Mouse (Mus musculus) R1 (cell line): ENCODE measurements around the gene 2300009A05Rik.

ENCODE experiments used
- DNase-seq: peaks from one replicate; pipeline ENCODE4 v3.0.0-alpha.2; 2018; ENCODE audit warnings: low read depth, low spot score

2300009A05Rik gene

DNA sequence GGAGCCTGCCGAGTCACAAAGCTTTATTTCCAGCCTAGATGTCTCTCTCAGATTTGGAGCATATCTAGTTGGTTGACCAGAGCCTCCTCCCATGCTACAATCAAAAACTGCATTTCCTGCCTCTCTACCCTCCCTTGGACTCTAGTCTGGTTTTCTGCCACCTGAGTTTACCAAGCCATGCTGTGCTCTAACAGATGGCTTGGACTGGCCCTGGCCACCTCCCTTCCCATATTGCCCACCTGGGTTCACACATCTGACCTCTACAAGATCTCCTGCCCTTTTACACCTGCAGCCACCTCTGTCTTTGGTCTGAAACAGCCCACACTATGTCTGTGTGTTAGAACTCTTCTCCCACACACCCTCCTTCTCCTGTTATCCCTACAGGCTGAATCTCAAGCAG lies 50.9 kb downstream of the 2300009A05Rik start:
- no peak for DNase-seq

DNA sequence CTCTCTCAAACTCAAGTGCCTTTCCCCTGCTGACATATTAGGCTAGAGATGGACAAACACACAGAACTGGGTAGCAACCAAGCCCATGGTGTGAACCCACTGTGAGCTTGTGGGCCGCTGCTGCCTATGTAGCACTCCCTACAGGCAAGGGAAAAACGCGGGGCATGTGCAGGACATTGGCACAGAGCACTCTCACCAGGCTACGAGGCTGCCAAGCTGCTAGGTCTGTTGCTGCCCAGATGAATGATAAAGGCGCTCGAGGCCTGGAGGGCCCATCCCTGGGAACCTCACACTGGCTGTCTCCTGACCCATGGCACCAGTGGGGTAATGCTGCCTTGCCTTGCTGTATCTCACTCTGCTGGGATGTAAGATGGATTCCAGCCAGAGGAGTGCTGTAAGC lies 53.0 kb downstream of the 2300009A05Rik start:
- no peak for DNase-seq
